Mouse (Mus musculus): ENCODE measurements around the gene Kidins220.

- TF ChIP-seq CTCF (IDR thresholded peaks at IDR 0.05; ENCODE audit: borderline replicate concordance, insufficient read depth, low read depth, low read length) (no peak), POLR2A (IDR thresholded peaks at IDR 0.05; ENCODE audit: borderline replicate concordance, insufficient read depth, low read length) (no peak)
Measured at GRCm38 (mm10) chr12:24963393-24964022, 11.2 kb upstream of the Kidins220 start.
